Mouse (Mus musculus): ENCODE measurements around the gene Selenbp1.
"Not testable (repeated sequence)": the region's sequence is repeated elsewhere in the genome, so short reads cannot be mapped to it uniquely, and the experiment has no call there.

Selenbp1 gene

GRCm38 (mm10) chr3:94932809-94933564 lies at the start of gene Selenbp1:
TSS of gene Selenbp1 (plus strand) at chr3:94933056.
- no peak for DNase-seq (ENCODE audit: low read depth)

DNA sequence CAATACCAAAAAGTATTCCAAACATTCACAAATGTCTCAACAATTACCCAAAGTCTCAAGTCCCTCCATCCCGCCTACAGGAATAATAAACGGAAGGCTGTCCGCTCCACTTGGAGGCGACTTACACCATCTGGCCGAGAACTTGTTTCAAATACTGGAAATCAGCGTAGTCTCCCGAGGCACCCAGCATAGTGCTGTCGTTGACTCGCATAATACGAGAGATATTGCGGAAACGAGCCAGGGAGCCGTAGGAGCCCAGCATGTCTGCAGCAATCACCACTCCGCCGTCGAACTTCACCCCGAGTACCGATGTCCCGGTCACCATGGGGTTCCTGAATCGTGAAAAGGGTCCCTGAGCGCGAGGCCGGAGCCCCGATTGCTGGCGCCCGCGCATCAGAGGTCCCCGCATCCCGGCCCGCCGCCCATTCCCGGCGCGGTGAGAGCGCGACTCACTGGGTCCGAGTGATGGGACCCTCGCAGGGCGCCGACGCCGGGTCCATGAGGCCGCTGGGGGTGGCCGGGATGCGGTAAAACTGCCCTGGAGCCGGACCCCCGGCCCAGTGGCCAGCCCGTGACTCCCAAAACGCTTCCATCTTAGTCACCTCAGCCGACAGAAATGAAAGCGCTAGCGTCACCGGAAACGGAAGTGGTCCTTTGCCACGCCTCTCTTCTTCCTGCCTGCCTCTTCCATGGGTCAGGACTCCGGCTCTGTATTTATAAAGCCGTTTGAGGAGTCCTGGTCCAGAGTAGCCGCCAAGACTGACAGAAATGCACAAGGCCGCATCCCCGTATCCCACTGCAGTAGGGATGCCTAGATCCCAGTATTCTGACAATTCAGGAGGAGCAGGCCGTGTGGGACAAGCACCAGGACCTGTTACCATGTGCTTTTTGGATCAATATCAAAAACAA lies 46.3 kb upstream of the Selenbp1 start, which contains the start of gene Psmb4:
Gene Psmb4 (minus strand): TSS at position 646 of the 909 bp plus-strand sequence.
- peak; percentile 79 for DNase-seq (ENCODE audit: low read depth)

GRCm38 (mm10) chr3:94888595-94888994 lies 44.3 kb upstream of the Selenbp1 start:
- peak; percentile 53 for DNase-seq (ENCODE audit: low read depth)

- no peak for DNase-seq (ENCODE audit: low read depth)
These were observed 38.8 kb upstream of the Selenbp1 start for GRCm38 (mm10) chr3:94894076-94894475.

DNA sequence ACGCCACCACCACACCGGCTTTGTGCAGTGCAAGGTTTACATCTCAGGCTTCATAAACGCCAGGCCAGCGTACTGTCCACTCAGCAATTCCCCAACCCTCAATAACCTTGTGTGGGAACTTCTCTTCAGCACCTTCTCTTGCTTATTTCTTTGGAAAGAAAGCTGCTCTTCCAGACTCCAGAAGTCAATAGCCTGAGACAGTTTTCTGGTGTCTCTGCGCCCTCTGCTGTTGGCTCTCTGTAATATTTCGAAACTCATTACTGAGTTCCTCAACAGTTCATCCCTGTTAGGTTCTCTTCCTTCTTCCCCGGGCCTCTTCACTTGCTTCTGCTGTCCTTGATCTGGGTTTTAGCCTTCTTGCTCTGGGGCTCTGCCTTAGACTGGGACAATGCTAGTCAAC lies 30.1 kb upstream of the Selenbp1 start:
- DNase-seq (ENCODE audit: low read depth): peak; percentile 28

- not testable (repeated sequence) for DNase-seq (ENCODE audit: low read depth)
These were observed 28.1 kb upstream of the Selenbp1 start for GRCm38 (mm10) chr3:94904759-94905158.

GRCm38 (mm10) chr3:94906482-94906881 lies 26.4 kb upstream of the Selenbp1 start:
- DNase-seq (ENCODE audit: low read depth): no peak

- DNase-seq (ENCODE audit: low read depth): no peak
These were observed 21.7 kb upstream of the Selenbp1 start for GRCm38 (mm10) chr3:94911050-94911693.

- no peak for DNase-seq (ENCODE audit: low read depth)
These were observed 19.1 kb upstream of the Selenbp1 start for GRCm38 (mm10) chr3:94913801-94914200.

DNA sequence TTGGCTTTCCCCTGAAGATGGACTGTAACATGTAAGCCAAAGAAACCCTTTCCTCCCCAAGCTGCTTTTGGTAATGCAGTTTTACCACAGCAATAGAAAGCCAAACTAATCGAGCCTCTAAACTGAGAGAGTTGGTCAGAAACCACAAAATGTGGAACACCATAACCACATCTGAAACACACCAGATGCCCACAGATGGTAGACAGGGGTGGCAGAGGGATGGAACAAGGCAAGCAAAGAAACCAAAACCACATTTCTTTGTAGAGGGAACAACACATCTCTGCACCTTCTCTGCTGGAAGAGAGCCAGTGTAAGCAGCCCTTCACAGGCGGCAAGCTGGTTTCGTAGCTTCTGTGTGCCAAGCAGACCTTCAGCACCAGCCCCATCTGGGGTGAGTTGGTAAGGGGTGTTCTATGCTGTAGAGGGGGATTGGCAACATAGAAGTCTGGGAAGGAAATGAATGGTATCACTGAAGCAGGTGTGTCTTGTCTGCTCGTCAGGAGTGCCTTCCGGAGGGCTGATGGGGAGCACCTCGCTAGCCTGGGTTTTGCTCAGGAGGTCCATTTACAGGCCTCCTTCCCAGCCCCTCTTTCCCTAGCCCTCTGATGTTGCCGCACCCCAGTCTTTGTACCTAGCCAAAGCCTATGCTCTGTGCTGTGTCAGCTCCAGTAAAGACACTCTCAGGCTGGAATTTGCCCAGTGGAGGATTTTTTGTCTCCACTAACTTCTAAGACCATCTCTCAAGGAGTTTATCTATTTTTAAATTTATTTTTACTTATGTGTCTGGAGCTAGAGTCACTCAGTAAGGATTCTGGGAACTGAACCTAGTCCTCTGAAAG lies 16.7 kb upstream of the Selenbp1 start:
- no peak for DNase-seq (ENCODE audit: low read depth)

DNA sequence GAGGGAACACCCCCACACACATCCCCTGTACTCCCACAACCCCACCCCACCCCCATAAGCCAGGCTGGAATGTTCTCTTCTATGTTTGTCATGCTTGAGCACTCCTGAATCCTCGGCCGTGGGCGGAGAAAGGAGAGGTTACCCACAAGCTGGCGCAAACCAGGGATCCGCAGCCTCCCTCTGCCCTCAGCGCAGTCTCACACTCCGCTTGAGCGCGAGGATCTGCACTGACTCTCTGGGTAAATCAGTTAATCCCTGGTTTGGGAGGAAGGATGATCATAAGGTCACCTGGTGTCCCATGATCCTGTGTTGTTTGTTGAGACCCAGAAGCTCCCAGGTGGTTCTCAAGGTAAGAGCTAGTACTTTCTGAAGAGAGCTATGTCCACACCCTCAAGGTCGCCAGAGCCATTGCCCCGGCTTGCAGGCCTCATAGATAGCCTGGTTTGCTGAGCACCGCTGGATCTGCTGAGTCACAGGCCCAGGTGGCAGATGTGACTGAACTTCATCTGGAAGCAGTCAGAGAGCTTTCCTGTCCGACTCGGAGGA lies 15.0 kb upstream of the Selenbp1 start:
- no peak for DNase-seq (ENCODE audit: low read depth)

DNA sequence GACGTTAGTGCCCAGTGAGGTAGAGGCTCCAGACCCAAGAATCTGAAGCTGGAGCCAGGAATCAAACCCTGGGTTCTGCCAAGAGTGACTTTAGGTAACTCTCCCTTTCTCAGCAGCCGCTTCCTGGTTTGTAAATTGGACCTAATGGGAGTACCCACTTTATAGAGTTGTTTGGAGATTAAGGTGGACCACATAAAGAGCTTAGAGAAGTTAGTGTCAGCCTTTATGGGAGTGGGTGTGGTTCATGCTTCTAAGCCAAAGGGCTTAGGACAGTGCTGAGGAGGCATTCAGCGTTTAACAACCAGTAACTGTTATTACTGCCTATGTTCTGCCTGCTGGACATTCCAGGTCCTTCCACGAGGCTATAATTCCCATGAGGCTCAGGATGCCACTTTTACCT lies 14.0 kb upstream of the Selenbp1 start:
- no peak for DNase-seq (ENCODE audit: low read depth)

DNA sequence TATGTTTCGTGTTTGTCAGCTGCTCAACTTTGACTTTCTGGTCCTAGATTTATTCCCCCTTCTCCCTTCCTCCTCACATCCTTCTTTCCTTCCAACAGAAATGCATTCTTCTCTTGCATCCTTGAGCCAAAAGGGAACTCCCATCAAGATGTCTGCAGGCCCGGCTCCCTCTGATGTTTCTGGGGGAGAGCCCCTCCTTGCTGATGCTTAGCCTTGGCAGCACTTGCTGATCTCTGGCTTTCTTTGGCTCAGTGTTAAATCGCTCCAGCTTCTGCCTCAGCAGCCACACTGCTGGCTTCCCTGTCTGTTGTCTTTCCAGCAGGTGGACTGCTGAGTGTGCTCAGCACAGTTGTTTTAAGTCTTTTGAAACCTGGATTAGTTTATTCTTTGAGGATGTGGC lies 11.8 kb upstream of the Selenbp1 start:
- DNase-seq (ENCODE audit: low read depth): no peak

- DNase-seq (ENCODE audit: low read depth): no peak
These were observed 10.5 kb upstream of the Selenbp1 start for GRCm38 (mm10) chr3:94922333-94922732.

GRCm38 (mm10) chr3:94924688-94925087 lies 8.2 kb upstream of the Selenbp1 start:
- DNase-seq (ENCODE audit: low read depth): no peak

- DNase-seq (ENCODE audit: low read depth): not testable (repeated sequence)
These were observed 6.5 kb upstream of the Selenbp1 start for GRCm38 (mm10) chr3:94926301-94926736.

- DNase-seq (ENCODE audit: low read depth): not testable (repeated sequence)
These were observed 3.9 kb upstream of the Selenbp1 start for GRCm38 (mm10) chr3:94928979-94929378.

DNA sequence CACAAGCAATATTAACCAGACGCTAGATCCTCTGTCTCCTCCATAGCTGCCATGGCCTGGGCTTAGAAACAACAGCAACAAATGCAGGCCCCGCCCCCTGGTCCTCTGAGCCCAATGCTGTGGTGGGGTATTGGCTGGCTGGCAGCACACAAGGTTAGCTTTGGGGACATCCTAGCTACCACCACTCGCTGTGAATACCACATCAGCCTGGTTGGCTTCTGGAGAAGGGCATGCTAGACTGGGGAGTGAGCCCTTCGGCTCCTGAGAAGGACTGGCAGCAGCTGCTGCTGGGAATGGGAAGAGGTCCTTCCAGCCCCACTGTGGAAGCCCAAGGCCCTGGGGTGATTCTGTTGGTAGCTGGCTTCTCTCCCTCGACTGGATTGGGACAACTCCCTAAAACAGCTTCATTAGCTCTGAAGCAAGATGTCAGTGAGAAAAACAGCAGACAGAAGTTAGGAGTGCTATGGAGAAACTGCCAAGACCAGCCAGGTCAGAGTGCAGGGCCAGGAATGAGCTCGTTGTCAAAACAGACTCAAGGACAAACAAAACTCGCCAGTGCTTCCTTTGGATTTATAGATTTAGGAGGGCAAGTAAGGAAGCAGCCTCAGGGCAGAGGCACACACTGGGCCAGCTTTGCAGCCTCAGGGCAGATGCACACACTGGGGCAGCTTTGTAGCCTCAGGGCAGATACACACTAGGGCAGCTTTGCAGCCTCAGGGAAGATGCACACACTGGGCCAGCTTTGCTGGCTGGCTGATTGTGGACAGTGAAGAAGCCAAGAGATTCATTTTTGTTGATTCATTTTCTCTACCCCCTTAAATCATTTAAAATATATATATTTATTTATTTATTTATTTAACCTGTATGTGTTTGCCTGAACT lies 2.2 kb upstream of the Selenbp1 start:
- not testable (repeated sequence) for DNase-seq (ENCODE audit: low read depth)

DNA sequence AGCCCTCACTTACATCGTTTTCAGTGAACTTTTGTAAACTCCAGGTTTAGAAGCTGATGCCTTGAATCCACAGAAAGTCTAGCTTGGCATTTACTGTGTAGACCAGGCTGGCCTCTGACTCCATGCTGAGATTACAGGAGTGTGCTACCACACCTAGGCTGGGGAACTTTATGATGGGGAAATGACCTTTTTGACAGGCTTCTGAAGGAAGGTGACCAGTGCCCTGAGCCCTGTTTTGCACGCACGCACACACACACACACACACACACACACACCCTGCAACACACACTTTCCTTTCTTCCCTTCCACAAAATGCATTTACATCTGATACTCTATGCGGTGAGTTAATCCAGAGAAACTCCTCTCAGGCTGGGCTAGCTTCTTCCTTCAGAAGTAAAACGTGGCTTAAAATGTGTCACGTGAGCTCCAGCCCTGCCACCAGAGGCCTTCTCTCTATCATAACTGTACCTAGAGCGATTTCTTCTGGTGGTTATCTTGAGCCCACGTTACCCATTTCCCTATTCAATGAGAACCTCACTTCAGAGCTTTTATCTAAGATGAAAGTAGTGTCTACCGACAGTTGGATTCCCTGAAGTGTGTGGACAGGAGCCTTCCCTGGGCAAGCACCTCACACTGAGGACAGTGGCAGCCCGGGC lies 1.3 kb upstream of the Selenbp1 start:
- DNase-seq (ENCODE audit: low read depth): not testable (repeated sequence)

All from fibroblast of lung, adult 2 months (primary cell).